Mouse (Mus musculus) right cerebral cortex, postnatal 14 days (tissue): ENCODE results near the gene Gsdma2.
A peak's percentile ranks its signal among the peaks of the same experiment; 100 is the strongest.
"Not testable (repeated sequence)": the region's sequence is repeated elsewhere in the genome, so short reads cannot be mapped to it uniquely, and the experiment has no call there.

ENCODE experiments used
- DNase-seq: peaks from one replicate; pipeline ENCODE4 v3.0.0; 2022

The Gsdma2 gene

DNA sequence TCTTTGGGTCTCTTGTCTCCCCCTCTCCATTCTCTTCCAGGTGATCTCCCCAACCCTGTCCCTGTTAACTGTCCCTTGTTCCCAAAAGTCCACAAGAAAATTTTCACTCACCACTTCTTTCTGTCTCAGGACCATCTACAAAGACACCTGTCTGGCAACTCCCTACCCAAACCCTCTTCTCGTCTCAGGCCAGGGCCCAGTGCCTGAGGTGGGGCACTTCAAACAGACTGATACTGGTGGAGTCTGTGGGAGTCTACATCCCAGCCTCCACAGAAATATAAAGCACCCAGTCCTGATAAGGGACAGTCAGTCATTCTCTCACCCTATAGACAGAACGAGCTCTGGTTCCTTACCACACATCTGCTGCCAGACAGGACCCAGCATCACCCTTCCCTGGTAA, at the start of gene Gsdma2:
TSS of gene Gsdma2 (plus strand) at position 301 of the 400 bp plus-strand sequence.
- no peak for DNase-seq

DNA sequence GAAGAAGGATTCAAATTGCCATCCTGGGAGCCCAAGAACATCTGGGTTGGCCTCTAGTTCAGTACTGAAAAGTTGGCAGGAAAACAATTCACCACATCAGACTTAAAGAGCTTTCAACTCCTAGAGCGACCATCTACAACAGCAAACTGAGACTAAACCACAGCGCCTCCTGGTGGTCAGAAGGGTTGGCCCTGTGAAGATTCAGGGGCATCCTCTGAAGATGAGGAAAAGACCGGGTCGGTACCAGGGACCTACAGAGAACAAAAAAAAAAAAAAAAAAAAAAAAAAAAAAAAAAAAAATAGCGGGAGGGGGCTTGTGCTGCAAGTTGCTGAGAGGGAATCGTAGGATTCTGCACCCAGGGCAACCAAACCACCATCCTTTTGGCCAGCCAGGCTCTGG, 49.2 kb upstream of the Gsdma2 start:
- DNase-seq: peak; percentile 43

DNA sequence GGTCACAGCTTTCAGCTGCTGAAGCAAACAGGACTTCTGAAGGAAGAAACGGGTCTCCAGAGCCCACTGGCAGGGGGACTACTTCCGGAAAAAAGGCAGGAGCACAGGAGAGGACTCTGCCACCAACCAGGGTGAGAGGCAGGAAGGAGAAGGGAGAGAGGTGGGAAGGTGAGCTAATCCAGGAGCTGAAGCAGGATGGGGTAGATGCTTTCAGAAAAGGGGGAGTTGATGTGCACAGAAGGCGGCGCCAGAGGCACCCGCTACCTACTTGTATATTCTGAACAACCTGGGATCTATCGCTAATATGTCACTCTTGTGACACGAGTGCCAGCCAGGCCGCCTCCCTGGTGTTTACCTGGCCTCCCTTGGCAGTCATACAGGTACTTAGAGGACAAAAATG, 48.6 kb upstream of the Gsdma2 start, which contains the start of gene Lrrc3c:
TSS of gene Lrrc3c (plus strand) at position 301 of the 400 bp plus-strand sequence.
- no peak for DNase-seq

DNA sequence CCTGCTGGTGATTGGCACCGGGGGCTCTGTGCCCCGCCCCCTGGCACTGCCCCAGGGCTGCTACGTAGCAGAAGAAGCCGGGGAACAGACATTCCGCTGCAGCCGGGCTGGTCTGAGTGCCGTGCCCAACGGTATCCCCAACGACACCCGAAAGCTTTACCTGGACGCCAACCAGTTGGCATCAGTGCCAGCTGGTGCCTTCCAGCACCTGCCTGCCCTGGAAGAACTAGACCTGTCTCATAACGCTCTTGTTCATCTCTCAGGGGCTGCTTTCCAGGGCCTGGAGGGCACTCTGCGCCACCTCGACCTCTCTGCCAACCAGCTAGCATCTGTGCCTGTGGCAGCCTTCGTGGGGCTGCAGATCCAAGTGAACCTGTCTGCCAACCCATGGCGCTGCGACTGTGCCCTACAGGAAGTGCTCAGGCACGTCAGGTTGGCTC, 47.7 kb upstream of the Gsdma2 start:
- DNase-seq: peak; percentile 11

DNA sequence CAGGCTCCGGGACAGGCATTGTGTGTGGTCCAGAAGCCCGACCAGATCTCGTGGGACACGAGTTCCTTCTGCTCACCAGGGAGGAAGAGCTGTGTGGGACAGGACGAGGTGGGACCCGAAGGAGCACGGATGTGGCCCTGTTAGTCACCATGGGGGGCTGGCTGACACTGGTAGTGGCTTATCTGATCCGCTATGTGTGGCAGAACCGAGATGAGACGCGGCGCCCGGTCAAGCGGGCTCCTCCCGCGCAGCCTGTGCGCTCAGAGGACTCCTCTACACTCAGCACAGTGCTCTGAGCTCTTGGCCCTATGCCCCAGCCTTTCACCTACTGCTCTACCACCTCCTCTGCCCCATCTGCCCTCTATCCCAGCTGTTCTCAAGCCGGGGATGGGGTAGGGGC, 47.3 kb upstream of the Gsdma2 start:
- DNase-seq: no peak

DNA sequence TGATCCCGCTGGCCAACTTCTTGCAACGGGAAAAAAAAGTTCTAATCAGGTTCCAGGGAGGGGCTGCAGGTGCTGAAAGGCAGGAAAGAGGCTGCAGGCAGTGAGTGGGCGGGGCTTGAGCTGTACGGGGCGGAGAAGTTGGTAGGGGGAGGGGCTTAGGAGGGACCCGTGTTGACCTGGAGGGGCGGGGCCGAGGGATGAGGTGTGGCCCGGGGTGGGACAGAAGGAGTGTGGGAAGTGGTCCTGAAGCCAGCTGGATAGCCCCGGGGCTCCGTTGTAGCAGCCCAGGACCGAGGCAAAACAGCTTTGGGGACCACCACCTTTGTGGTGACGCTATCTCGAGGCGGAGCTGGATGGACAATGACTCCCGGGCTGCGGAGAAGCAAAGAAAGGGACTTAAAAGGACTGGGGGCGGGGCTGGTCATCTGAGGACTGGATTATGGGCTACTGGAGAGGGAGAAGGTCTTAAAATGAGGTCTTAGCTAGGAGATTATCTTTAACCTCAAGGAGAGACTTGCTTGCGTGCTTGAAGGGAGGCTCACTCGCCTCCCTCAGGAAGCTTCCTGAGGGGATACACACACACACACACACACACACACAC, 44.4 kb upstream of the Gsdma2 start:
- no peak for DNase-seq

DNA sequence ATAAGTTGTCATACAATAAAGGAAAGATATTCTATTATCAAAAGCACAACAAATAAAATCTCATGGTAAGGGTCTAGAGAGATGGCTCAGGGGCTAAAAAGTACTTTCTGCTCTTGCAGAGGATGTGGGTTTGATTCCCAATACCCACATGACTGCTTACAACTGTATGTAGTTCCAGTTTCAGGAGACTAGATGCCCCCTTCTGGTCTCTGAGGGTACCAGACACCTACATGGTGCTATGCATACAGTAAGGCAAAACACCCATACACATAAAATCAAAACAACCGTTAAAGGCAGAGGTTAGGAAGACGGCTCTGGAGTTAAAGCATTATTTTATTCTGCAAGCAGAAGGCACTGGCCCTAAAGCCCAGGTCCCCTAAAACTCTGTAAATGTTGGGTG, 42.6 kb upstream of the Gsdma2 start:
- DNase-seq: no peak

DNA sequence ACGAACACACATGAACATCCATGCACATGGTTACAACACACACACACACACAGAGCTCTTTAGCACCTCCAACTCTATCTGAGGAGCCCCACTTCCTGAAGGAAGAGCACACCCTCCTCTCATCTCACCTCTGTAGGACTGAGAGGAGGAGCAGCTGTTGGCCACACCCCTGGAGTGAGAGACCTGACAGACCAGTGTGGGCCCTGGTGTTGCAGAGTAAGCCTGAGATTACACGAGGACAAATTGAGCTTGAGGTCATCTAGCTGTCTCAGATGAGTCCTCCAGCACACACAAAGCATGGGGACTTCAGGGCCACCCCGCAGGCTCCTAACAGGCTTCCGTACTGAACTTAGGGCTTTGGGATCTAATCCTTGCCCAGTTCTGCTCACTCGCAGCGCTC, 41.6 kb upstream of the Gsdma2 start:
- DNase-seq: not testable (repeated sequence)

DNA sequence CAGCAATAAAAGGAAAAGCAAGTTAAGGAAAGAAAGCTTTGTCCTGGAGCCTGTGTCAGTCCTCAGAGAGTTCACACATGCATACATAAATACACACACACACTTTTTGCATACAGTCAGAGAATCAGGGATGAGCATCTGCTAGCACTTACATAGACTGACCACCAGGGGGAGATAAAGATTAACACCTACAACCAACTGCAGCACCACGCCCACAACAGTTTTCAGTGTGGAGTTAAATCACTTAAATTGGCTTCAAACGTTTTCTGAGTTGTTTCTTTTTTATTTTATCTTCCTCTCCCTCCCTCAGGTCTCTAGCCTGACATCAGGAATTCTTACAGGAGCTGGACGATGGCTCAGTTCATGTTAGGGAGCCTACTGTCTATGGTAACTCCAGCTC, 39.8 kb upstream of the Gsdma2 start:
- peak; percentile 8 for DNase-seq

DNA sequence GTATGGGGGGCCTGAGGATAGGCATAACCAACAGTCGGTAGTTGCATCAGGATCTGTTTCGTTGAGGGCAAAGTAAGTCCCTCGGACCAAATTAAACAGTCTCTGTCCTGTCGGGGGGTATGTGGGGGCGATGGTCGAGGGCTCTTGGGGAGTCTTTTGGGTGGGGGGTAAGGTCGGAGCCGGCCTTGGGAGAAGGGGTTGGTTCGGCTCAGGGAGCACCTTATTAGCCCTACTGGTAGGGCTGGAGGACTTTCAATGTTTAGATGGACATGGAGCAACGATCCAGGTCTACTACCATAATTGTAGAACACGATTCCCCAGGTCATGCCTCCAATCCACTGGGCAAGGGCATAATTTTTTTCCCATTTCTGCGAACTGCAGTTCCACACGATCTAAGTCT, 25.8 kb upstream of the Gsdma2 start:
- DNase-seq: no peak

DNA sequence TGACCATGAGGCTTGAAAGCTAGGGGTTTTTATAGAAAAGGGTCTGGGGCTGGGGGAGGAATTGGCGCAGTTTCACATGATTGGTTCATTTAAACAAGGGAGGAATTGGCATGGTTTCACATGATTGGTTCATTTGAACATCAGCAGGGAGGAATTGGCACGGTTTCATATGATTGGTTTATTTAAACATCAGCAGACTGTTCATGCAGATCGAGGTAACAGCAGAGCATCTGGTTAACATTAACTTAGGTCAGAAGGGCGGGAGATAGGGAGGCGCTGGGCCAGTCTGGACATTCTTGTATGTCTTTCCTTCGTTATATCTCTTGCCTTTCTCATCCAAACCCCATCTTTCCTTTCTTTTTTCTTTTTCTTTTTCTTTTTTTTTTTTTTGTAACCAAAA, 22.6 kb upstream of the Gsdma2 start:
- DNase-seq: not testable (repeated sequence)

DNA sequence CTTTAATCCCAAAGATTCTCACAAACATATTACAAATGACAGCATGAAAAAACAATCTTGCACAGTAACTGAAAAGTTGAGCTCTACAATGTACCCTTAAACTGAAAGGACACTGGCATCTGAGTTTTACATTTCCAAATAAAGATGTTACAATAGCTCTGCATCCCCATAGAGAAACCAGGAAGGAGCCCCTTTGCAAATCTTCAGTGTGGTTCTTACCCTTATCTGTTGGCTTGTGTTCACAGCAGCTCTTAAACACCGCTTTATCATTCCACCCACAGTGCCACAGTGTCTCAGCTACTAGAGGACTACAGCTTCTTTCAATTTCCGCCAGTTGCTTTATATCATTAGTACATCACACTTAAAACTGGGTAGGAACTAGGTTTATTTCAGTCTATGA, 22.2 kb upstream of the Gsdma2 start:
- not testable (repeated sequence) for DNase-seq

DNA sequence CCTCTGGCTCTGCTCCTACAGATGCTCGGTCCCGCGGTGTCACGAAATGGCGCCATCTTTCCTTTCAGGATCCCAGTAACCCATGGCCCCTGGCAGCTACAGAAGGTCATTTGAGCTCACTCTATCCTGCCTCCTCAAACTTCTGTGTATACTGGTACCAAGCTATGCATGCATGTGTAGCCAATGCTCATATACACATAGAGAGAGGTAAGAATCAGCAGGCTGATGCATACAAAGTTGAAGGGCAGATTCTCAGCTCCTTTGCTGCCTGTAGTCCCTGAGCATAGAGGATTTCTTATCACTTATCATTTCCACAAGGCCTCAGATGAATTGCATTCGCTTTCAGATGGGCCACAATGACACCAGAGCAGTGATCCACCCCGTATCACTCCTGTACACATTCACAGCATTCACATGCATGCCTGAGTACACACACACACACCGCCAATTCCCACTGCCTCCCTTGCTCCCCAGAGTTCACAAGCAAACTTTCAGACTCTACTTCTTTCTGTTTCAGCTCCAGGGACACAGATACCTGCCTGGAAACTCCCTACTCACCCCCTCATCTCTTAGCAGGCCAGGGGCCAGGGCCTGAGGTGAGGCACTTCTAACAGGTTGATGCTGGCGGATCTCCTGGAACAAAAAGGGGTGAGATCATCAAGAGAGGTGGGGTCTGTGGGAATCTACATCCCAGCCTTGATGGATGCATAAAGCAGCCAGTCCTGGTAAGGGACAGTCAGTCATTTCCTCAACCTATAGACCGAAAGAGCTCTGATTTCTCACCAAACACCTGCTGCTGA, 20.7 kb upstream of the Gsdma2 start, which contains the start of the genes Gm12355 and Gsdma3:
TSS of gene Gm12355 (minus strand) at position 51 of the 800 bp plus-strand sequence.
TSS of gene Gsdma3 (plus strand) at position 750 of the 800 bp plus-strand sequence.
- DNase-seq: no peak

DNA sequence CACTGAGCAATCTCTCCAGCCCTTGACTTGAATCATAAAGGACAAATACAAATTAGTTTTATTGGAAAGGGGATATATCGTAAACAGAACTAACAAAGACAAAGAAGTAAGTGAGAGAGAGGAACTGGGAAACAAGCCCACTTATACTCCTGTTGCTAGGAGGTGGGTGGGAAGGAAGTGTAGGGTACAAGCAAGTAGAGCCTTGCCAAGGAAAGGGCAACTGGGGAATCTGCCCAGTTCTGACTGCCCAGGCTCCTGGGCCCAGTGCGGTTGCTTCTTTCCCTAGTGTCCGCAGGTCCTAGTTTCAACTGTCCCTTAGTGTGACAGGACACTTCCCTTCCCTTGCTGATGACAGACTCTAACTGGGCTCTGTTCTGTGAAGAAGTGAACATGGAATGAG, 17.9 kb upstream of the Gsdma2 start:
- DNase-seq: no peak

DNA sequence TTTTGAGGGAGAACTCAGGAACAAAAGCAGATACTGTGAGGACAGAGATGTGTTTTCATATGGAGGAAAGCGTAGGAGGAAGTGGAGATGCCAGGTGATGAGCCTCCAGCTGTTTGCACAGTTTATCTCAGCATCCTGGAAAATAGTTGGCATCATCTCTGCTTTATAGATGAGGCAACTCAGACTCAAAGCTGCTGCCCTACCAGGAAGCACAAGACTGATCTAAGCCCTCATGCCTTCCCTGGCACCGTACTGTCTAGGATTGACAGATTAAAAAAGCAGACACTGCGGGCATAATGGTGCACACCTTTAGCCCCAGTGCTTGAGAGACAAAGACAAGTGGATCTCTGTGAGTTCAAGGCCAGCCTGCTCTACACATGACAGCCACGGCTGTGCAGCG, 15.9 kb upstream of the Gsdma2 start:
- no peak for DNase-seq

DNA sequence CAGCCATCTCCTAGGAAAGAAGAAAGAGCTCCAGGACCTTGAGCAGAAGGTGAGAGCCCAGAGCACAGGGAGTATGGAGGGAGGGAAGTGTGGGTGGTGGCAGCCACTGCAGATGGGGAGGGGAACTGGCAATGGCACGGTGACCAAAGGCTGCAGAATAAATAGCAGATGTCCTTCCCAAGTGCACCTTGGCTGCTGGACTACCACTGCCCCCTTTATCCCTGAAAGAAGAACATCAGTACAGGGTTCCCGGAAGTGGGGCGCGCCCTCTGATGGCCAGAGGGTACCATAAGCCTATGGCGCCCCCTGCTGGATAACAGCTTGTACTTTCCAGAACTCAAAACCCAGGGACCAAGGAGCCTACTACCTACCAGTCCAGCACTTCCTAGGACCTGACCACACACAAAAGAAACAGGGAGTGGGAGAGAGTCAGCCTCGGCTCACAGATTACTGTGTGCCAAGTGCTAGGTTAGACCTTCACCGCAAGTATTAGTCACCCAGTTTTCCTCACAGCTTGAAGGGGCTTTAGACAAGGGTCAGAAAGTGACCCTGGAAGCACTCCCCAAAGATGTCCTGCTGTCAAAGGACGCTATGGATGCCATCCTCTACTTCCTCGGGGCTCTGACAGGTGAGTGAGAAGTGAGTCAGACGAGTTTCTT, 11.1 kb upstream of the Gsdma2 start:
- peak; percentile 16 for DNase-seq

DNA sequence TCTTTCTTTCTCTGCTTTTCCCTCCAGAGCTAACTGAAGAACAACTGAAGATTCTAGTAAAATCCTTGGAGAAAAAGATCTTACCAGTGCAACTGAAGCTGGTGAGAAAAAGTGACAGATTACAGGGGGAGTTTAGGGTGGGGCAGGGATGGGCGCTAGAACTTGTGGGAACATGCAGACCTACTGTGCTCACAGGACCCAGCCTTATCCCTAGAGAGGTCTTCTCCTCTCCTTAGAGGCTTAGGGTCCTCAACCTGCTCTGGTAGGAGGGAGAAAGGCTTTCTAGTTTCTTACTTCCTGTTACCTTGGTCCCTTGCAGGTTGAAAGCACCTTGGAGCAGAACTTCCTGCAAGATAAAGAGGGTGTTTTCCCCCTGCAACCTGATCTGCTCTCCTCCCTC, 9.1 kb upstream of the Gsdma2 start:
- DNase-seq: no peak

DNA sequence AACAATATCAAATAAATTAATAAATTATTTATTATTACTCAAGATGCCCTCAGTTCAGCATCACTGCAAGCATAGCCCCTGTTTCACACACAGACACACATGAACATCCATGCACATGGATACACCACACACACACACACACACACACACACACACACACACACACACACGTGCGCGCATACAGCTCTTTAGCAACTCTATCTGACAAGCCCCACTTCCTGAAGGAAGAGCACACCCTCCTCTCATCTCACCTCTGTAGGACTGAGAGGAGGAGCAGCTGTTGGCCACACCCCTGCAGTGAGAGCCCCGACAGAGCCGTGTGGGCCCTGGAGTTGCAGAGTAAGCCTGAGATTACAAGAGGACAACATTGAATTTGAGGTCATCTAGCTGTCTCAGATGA, 6.5 kb upstream of the Gsdma2 start:
- no peak for DNase-seq

DNA sequence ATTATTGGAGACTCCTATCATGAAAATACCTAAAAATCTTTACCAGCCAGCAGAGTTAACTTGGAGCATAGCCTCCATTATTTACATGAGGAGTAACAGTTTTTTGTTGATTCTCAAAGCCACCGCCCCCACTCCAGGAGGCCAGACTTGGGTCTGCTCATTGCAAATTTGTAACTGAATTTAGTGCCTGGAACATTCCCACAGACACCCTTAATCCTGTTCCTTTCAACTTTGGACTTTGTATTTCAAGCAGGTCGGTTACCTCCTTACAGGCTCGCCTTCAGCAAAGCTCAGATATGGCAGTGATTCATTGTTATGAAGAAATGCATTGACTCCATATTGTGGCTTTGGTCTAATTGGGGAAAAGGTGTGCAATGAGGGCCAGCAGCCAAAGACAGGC, 1.8 kb upstream of the Gsdma2 start:
- DNase-seq: no peak

DNA sequence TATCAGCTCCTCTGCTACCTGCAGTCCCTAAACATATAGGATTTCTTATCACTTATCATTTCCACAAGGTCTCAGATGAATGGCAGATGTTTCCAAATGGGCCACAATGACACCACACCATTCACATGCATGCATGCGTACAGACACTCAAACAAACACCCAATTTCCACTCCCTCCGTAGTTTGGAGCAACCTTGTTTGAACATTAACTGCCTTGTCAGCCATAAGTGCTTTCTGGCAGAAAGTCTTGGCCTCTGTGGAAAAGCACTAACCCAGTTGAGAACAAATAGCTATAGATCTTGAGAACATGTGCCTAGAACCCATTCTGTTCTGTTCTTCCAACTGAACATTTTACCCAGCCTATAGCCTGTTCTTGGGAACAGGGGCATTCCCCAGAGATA, 613 bp upstream of the Gsdma2 start:
- DNase-seq: no peak

DNA sequence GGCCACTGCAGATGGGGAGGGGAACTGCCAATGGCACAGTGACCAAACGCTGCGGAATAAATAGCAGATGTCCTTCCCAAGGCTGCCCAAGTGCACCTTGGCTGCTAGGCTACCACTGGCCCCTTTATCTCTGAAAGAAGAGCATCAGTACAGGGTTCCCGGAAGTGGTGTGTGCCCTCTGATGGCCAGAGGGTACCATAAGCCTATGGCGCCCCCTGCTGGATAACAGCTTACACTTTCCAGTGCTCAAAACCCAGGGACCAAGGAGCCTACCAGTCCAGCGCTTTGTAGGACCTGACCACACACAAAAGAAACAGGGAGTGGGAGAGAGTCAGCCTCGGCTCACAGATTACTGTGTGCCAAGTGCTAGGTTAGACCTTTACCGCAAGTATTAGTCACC, 8.5 kb downstream of the Gsdma2 start:
- peak; percentile 32 for DNase-seq

DNA sequence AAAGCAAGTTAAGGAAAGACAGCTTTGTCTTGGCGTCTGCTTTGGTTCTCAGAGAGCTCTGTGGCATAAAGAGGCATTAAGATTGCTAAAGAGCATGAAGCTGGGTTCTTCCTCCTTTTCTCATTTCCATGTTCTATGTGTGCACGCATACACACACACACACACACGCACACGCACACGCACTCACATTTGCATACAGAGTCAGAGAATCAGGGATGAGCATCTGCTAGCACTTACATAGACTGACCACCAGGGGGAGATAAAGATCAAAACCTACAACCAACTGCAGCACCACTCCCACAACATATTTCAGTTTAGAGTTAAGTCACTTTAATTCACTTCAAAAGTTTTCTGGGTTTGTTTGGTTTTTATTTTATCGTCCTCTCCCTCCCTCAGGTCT, 14.0 kb downstream of the Gsdma2 start:
- DNase-seq: peak; percentile 54

DNA sequence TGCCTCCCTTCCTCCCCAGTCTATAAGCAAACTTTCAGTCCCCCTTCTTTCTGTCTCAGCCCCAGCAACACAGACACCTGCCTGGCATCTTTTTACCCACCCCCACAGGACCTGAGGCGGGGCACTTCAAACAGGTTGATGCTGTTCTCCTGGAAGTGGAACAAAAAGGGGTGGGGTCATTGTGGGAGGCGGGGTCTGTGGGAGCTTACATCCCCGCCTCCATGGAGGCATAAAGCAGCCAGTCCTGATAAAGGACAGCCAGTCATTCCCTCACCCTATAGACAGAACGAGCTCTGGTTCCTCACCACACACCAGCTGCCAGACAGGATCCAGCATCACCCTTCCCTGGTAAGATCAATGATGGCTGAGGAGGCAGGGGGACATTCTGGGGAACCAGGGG, 17.5 kb downstream of the Gsdma2 start, which contains the start of gene Gsdma:
TSS of gene Gsdma (plus strand) at position 261 of the 400 bp plus-strand sequence.
- DNase-seq: no peak

DNA sequence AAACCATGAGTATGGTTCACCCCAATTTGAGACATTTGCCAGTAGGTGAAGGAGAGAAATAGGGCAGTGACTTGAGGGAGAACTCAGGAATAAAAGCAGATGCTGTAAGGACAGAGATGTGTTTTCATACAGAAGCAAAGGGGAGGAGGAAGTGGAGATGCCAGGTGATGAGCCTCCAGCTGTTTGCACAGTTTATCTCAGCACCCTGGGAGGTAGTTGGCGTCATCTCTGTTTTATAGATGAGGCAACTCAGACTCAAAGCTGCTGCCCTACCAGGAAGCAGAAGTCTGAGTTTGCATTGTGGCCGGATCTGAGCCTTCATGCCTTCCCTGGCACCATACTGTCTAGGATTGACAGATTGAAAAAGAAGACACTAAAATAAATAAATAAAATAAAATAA, 22.4 kb downstream of the Gsdma2 start:
- DNase-seq: no peak
